Mouse (Mus musculus) kidney, postnatal 14 days (tissue): ENCODE data around the gene Trmt10a.
"Not testable (repeated sequence)": the region's sequence is repeated elsewhere in the genome, so short reads cannot be mapped to it uniquely, and the experiment has no call there.

ENCODE experiments used
- DNase-seq: peaks from one replicate; pipeline ENCODE4 v3.0.0; 2022; ENCODE audit warnings: mixed read lengths

Trmt10a gene

DNA sequence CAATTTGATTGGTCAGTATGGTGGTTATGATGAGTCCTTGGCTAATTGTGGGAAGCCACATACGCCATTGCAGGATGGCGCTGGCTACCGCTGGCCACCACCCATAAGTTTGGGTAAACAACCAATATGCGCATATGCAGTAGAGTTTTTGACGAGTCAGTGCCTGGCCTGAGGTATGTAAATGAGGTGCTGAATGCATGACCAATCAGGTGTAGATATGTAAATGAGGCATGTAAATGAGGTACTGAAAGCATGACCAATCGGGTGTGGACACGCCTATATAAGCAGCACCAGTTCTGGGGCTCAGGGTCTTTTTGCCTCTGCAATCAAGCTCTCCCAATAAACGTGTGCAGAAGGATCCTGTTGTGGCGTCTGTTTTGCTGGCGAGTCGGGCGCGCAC lies 5.1 kb upstream of the Trmt10a start:
- not testable (repeated sequence) for DNase-seq

DNA sequence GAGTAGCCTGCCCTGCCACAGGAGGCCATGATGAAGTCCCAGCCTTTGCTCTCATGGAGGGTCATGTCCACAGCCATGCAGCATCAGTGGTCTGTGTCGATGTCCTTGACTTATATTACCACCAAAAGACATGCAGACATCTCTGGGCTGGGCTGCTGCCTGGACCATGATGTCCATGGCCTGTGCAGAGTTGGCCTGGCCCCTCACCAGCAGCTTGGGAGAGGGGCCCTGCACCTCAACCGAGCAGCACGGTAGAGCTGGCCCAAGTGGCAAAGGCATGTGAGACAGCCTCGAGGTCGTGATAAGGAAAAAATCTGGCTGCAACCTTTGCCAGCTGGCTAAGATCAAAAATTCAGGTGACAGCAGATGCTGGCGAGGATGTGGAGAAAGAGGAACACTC lies 3.6 kb upstream of the Trmt10a start:
- no peak for DNase-seq

DNA sequence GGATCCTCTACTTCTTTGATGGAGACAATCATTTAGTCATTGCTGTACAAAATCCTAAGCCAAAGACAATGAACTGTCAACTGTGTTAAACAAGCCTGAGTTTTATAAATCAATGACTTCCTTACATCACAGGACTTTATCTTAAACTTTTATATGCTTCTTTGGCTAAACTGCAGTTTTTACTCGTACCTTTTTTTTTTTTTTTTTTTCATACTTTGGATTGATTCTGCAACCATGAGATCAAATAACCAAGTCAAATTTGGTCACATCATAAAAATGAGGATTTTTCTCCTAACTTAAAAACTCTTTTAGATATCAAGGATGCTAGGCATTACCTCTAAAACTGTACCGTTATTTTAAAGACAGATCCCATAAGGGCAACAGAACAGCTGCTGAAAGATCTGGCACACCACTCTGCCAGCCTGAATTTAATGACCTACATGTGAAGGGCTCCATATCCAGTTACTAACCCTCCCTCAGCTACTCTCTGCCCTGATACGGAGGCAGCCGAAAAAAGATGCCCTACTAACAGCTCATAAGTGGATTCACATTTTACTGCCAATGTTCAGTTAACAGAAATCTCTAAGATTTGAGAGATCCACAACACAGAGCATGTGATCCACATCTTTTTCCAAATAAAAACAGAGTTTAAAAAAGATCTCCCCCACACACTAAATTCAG lies 1.1 kb upstream of the Trmt10a start:
- DNase-seq = no peak

- DNase-seq = no peak
Measured at GRCm38 (mm10) chr3:138142733-138143314, 424 bp upstream of the Trmt10a start.

DNA sequence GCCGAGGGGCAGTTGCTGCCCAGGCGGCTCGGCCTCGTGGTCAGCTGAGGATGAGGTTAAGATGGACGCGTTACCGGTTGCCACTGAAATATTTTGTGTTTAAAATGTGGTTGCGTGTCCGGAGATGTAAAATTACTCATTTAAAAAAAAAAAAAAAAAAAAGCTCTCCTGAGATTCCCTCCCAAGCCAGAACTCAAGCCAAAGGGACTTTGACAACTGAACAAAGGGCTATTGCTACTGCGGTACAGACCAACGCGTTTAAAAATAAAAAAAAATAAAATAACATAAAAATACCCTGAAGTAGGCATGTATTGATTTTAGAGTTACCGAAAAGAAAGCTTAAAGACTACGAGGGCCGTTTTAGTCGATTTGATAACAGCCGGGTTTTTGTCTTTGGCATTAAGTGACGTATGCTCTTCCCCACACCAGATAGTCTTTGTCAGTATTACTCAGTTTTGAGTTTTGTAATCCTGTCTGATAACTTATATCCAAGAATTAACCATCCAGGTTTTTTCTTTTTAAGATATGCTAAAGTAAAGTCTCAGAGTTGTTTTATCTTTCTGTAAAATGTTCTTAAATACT lies 903 bp downstream of the Trmt10a start:
- DNase-seq = no peak

- DNase-seq = peak; percentile 85
Measured at GRCm38 (mm10) chr3:138144642-138145171, 1.5 kb downstream of the Trmt10a start, which contains the start of gene Mttp. Gene Mttp, minus strand, starts transcription at chr3:138144968.

GRCm38 (mm10) chr3:138148811-138149210 lies 5.6 kb downstream of the Trmt10a start:
- no peak for DNase-seq

DNA sequence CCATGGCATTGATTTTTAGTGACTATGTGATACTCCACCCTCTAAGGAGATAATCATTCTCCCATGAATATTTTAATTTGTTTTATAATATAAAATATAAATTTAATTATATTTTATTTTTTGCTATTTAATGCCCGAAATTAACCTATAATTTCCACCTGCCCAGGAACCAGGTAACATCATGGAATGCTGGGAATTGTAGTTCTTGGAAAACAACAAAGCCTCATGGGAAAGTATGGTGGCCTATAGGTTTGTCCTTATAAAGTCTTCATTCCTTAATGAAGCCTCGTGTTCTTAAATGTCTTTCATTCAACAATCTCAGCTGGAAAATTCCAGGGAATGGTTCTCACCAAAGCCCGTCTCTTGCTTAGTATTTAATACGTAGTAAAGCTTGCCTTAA lies 11.8 kb downstream of the Trmt10a start:
- no peak for DNase-seq

DNA sequence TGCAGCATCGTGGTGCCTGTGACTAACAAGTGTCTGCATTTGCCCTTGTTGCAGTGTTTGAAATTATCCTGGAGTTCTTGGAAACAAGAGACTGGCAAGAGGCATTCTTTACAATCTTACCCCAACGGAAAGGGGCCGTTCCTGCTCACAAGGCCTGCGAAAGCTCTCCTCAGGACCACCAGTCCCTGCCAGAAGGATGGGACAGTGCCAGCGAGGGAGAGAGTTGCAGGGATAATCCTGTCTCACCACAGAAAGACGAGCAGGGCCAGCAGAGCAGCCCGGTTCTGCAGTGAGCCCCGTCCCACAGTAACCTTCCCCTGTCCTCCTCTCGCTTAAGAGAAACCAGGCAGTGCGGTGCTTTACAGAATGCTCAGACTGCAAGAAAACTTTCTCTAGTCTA lies 13.4 kb downstream of the Trmt10a start:
- DNase-seq = no peak

DNA sequence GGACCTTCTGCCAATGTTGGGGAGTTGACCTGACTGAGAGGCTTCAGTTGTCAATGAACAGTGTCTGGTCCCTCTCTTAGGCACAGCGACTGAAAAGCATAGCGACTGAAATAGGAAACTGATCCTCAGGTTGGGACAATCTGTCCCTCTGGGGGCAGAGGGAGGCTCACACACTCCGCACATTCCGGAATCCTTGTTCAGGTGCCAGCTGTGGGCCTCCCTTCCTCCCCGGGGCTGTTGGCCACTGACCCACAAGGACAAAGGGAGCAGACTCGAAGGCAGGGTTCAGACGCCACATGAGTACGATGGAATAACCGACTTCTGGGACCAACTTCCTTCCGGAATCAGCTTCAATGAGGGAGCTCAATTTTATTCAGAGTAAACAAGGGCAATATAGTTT lies 18.4 kb downstream of the Trmt10a start:
- DNase-seq = no peak

DNA sequence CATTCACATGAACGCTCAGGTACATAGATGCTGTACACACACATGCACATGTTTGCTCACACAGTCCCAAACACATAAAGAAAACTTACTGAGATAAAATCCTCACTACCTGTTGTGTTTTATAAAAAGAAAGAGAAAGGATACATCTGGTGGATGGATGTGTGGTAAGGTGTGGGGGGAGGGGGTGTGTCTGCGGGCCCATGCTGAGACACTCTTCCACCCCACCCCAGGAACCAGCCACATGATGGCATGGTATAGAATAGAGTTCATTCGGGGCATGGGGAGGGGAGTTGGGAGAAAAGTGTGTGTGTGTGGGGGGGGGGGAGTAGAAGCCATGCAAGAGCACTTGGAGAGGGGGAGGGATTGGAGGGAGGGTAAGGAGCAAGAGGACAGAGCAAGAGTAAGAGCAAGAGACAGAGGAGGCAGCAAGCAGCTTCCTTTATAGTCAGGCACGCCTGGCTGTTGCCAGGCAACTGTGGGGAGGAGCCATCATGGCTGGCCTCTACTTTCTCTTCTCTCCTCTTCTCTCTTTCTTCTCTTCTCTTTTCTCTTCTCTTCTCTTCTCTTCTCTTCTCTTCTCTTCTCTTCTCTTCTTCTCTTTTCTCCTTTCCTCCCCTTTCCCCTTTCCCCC lies 19.4 kb downstream of the Trmt10a start:
- DNase-seq = no peak

DNA sequence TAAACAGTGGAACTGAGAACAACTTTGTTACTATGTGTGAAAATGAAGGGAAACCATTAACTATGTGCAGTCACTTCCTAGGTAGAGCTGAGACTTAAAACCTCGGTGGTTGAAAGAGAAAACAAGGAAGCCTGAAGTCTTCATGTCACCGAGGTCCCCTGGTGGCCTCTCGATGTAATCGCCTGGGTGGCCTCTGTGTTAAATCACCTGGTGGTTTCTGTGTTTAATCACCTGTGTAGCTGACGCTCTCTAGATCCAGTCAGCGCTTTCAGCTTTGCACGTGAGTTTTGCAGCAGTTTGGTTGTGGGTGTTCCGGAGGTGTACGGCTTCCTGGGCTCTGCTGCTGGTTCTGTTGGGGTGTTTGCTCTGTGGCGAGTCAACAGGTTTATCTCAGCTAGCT lies 30.0 kb downstream of the Trmt10a start:
- no peak for DNase-seq

- no peak for DNase-seq
Measured at GRCm38 (mm10) chr3:138175551-138175950, 32.3 kb downstream of the Trmt10a start.

GRCm38 (mm10) chr3:138182019-138182418 lies 38.8 kb downstream of the Trmt10a start:
- no peak for DNase-seq

DNA sequence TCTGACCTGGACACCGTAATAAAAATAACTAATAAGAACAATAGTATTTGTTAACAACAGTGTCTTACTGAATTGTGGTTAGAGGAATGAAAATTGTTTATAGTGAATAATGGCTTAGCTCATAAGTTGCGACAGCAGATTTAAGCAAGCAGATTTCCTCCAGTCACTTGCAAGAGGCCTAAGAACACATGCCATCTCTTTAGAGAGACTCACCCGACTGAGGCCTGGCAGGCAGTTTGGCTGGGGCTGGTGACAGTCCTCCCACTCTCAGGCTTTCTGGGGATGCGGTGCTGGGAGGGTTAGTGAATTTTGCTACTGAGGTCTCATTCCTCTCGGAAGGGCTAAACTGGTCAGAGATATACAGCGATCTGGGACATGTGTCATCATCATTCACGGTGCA lies 40.1 kb downstream of the Trmt10a start:
- no peak for DNase-seq

GRCm38 (mm10) chr3:138185290-138185689 lies 42.0 kb downstream of the Trmt10a start:
- peak; percentile 47 for DNase-seq

GRCm38 (mm10) chr3:138185995-138186930 lies 43.0 kb downstream of the Trmt10a start:
- no peak for DNase-seq

- DNase-seq = no peak
Measured at GRCm38 (mm10) chr3:138192260-138192659, 49.0 kb downstream of the Trmt10a start.

DNA sequence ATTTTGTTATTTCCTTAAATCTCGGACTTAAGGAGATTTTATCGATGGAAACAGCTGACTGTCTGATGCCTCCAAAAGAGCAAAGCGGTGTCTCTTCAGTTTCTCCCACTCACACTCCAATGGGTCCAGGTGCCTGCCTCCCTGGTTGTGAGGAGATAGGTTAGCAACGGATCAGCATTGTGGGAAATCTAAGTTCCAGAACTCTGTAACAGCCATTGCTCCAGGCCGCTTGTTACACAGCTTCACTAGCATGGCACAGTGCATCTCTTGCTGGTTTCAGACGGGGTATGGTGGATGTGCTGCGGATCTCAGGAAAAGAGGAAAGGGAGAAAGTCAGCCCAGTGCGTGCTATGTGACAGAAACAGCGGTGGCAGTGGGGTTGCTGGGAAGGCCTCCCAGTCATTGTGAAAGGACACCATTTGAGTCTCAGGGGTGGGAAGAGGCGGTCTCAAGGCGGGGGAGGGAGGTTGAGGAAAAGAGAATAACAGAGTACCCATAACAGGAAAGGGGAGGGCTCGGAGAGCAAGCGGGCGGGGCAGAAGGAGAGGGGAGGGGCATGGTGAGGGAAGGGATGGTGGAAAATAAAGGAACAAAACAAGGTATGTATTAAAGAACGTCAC lies 50.5 kb downstream of the Trmt10a start, which contains the start of gene 4930579F01Rik:
Gene 4930579F01Rik (minus strand): TSS at position 143 of the 620 bp plus-strand sequence.
- DNase-seq = no peak

DNA sequence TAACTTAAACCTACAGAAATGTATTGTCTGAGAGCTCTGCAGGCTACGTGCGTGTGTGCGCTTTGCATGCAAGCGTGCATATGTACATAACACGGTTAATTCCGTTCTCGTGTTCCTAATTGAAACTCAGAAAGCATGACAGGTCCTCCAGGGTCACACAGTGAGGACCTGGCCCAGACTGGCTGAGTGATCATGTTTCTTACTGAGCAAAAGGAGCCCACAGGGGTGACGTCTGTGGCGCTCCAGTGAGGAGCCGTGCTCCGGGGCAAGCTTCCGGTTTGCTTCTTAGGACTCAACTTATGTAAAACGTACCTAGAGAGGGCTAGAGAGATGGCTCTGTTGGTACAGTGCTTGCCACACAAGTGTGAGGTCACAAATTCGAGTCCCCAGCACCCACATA lies 53.8 kb downstream of the Trmt10a start:
- no peak for DNase-seq

DNA sequence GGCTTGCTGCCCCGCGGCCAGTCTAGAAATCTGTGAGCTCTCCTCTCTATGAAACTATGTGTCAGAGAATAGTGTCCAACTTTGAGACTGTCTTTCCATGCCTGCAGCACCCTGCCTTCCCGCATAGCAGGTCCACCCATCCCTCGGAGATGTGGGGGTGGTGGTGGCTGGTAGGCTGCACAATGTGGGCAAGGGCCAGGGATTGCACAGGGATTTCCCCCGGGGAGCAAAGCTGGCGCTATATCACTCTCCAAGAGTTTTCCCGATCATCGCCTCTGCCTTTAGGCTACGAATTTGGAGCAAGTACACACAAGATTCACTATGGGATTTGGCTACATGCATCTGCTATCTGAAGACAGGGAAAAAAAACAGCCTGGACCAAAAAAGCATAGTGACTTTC lies 54.3 kb downstream of the Trmt10a start:
- DNase-seq = no peak
